Mouse (Mus musculus): Measurements from ENCODE around the gene Glg1.

DNA sequence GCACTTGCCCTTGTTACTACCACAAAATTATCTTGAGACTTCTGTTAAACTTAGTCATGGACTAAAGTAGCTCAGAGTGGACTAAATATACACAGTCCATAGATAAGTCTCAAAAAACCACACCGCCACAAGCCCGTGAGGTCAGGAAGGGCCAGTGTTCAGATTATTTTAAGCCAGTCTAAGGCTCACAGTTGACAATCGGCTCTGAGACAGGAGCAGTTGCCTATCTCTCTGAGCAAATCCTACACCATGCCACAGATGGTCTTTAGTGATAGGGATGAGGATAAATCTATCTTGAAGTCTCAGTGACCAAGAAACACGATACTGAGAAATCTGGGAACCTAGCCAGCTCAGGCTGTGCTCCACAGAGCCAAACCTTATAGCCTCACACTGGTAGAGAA, 3.0 kb upstream of the Glg1 start:
- TF ChIP-seq CTCF (IDR thresholded peaks at IDR 0.05; ENCODE audit: control insufficient read depth, insufficient read depth, insufficient read length) = no peak
- TF ChIP-seq USF1 (IDR thresholded peaks at IDR 0.05; ENCODE audit: low read depth) = no peak
- TF ChIP-seq MAX (IDR thresholded peaks at IDR 0.05) = no peak
- no peak for TF ChIP-seq MYOG (IDR thresholded peaks at IDR 0.05; ENCODE audit: control insufficient read depth, extremely low read depth, insufficient read length)

All from C2C12 (cell line).